Mouse (Mus musculus): ENCODE data around the gene Gulp1.

DNA sequence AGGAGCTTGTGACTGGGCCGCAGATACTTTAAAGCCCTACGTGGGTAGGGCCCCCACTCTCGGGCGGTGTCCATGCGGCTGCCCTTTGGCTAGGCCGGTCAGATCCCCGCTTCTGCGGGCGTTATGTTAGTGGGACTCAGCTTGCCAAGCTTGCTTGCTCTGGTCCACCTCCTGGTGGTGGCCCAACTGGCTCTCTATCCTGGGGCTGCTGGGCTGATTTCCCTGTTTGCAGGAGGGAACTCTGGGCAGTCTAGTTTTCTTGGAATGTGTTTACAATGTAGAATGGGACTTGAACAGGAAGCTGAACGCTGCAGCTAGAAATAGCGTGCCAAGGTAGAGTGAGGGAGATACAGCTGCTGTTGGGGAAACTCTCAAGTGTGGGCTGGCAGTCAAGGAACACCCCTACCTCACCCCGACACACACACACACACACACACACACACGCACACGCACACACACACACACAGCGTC is 1.1 kb downstream of the Gulp1 start:
- no peak for TF ChIP-seq POLR2A (IDR thresholded peaks at IDR 0.05; ENCODE audit: low read depth, low read length)
- no peak for TF ChIP-seq E2F4 (IDR thresholded peaks at IDR 0.05; ENCODE audit: insufficient replicate concordance, low read depth, low read length)
- no peak for TF ChIP-seq CTCF (conservative IDR thresholded peaks at IDR 0.05 in 1 of 2, IDR thresholded peaks at IDR 0.05 in 1 of 2; ENCODE audit: low read depth in 2 of 2, low read length in 2 of 2)
- no peak for TF ChIP-seq JUN (IDR thresholded peaks at IDR 0.05; ENCODE audit: insufficient read depth, low read depth, low read length)

Measured in CH12.LX (cell line).